Mouse (Mus musculus) liver, postnatal 0 days (tissue): ENCODE results near the gene Fetub.

Experiments
- CTCF ChIP-seq: sonication (generic); IDR thresholded peaks from 2 replicates; pipeline ENCODE4 v1.5.1; 2016; ENCODE audit warnings: antibody characterized with exemption, low read depth
- EP300 ChIP-seq: IDR thresholded peaks from 2 replicates; pipeline ENCODE4 v1.6.1; 2016; ENCODE audit warnings: antibody characterized with exemption, low read depth, mild to moderate bottlenecking

DNA sequence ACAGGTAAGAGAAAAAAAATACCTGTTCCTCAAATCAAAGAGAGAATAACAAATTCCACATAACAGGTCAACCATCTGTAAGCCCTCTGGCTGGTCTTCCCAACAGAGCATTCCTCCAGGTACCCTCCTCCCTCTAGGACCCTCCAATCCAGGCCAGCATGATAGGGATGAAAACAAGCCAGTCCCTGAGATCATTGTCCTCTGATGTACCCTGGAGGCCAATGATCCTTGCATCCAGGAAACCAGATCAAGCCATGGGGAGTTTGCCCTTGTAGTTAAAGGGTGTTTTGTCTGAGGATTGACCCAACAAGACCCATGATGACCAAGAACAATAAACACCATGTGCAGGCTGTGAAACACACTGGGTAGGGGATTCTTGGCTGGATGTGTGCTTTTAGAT, 3.9 kb upstream of the Fetub start:
- TF ChIP-seq CTCF (no peak), EP300 (peak; percentile 63; the same call in 1 of the 2 replicates)
